Mouse (Mus musculus): ENCODE measurements around the gene Dnajc17. TPM values are rescaled to one million over a fixed set of nuclear protein-coding genes. Genes with fewer than 3 reads are reported as not detected.
A peak's percentile ranks its signal among the peaks of the same experiment; 100 is the strongest.

Gene Dnajc17
- total and polyA plus RNA-seq, 2 experiments from 2014 or later, result 22.1 to 24.5 TPM

DNA sequence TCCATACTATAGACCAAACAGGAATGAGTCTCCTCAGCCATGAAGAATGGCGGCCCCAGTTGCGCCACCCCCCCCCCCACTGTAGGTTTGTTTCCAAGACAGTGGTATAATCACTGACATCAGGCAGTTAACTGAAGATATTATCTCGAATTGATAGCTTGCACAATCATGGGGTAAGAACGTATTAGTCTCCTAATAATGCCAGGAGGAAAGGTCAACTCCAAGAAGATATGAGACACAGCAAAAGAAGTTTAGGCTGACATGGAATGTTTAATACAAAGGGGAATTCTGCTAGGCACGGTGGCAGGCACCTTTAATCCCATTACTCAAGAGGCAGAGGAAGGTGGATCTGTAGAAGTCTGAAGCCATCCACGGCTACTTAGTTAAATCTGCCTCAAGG, 62.2 kb downstream of the Dnajc17 start:
- Histone ChIP-seq H3K9me3 (ENCODE audit: low read length) (no peaks in the 10 kb centered on the region), H3K27ac (ENCODE audit: low read depth, low read length) (no peak overlapping the region), H3K27me3 (ENCODE audit: insufficient read depth, low read length) (no peaks in the 10 kb centered on the region), H3K4me3 (ENCODE audit: low read depth, low read length) (no peak overlapping the region), H3K4me2 (ENCODE audit: low read depth, low read length, poor library complexity, severe bottlenecking) (no peak overlapping the region), H3K36me3 (ENCODE audit: insufficient read depth, low read length) (peaks cover 65% of the 10 kb centered on the region), H3K4me1 (ENCODE audit: insufficient read depth, low read length) (no peaks in the 10 kb centered on the region), H3K9ac (replicated peaks; ENCODE audit: low read length, poor library complexity, severe bottlenecking) (no peak overlapping the region)
- ATAC-seq (ENCODE audit: low FRiP score) (no peak), DNase-seq (ENCODE audit: low spot score) (no peak)
- 74% methylated on average over 6 of the region's 6 CpGs for WGBS
- TF ChIP-seq CTCF (IDR thresholded peaks at IDR 0.05), result no peak

DNA sequence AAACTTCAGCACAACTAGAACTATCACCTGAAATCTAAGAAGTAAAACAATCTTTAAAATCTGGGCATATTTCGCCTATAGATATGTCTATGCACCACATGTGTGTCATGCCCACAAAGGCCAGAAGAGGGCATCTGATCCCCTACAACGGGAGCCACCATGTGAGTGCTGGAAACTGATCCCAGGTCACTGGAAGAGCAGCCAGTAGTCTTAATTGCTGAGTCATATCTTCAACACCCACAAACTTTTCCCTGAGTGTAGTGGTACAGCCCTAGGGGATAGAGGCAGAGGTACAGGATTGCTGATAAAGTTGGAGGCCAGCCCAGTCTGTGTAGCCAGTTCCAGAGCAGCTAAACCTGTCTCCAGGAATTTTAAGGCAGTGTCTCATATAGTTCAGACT, 63.4 kb downstream of the Dnajc17 start:
- peaks cover 60% of the 10 kb centered on the region for H3K36me3 ChIP-seq (ENCODE audit: insufficient read depth, low read length)
- no peaks in the 10 kb centered on the region for H3K9me3 ChIP-seq (ENCODE audit: low read length)
- ATAC-seq (ENCODE audit: low FRiP score) (no peak), DNase-seq (ENCODE audit: low spot score) (no peak)
- peak; percentile 41 for TF ChIP-seq CTCF (IDR thresholded peaks at IDR 0.05)
- H3K9ac ChIP-seq (replicated peaks; ENCODE audit: low read length, poor library complexity, severe bottlenecking), result no peak overlapping the region
- H3K4me3 ChIP-seq (ENCODE audit: low read depth, low read length), result no peak overlapping the region
- no peak overlapping the region for H3K27ac ChIP-seq (ENCODE audit: low read depth, low read length)
- WGBS, result 94% methylated on average over 2 of the region's 2 CpGs
- no peaks in the 10 kb centered on the region for H3K4me1 ChIP-seq (ENCODE audit: insufficient read depth, low read length)
- no peaks in the 10 kb centered on the region for H3K27me3 ChIP-seq (ENCODE audit: insufficient read depth, low read length)
- H3K4me2 ChIP-seq (ENCODE audit: low read depth, low read length, poor library complexity, severe bottlenecking), result no peak overlapping the region

GRCm38 (mm10) chr2:119136346-119136898, 72.2 kb downstream of the Dnajc17 start:
- no peak overlapping the region for H3K4me3 ChIP-seq (ENCODE audit: low read depth, low read length)
- no peaks in the 10 kb centered on the region for H3K9me3 ChIP-seq (ENCODE audit: low read length)
- ATAC-seq (ENCODE audit: low FRiP score), result no peak
- H3K27ac ChIP-seq (ENCODE audit: low read depth, low read length), result no peak overlapping the region
- no peak for TF ChIP-seq CTCF (IDR thresholded peaks at IDR 0.05)
- H3K4me2 ChIP-seq (ENCODE audit: low read depth, low read length, poor library complexity, severe bottlenecking), result no peak overlapping the region
- WGBS, result 90% methylated on average over 5 of the region's 5 CpGs
- H3K27me3 ChIP-seq (ENCODE audit: insufficient read depth, low read length), result no peaks in the 10 kb centered on the region
- no peak for DNase-seq (ENCODE audit: low spot score)
- peaks cover 35% of the 10 kb centered on the region for H3K36me3 ChIP-seq (ENCODE audit: insufficient read depth, low read length)
- no peak overlapping the region for H3K9ac ChIP-seq (replicated peaks; ENCODE audit: low read length, poor library complexity, severe bottlenecking)
- H3K4me1 ChIP-seq (ENCODE audit: insufficient read depth, low read length), result no peaks in the 10 kb centered on the region

Other genes starting within 250 kb of the Dnajc17 start
- 26.5 and 44.7 TPM in 2 replicates for gene Ccdc32, start 179.4 kb downstream of the Dnajc17 start, total RNA-seq (2014; rRNA removed)
- gene Ccdc32, start 179.4 kb downstream of the Dnajc17 start, polyA plus RNA-seq (2015; fragmentation: Nextera tagmentation; extraction: Ambion mirVana), result 49.4 and 51.8 TPM in 2 replicates
- gene Rpusd2, start 174.0 kb downstream of the Dnajc17 start, total RNA-seq (2014; rRNA removed), result 10.1 and 10.2 TPM in 2 replicates
- gene Rpusd2, start 174.0 kb downstream of the Dnajc17 start, polyA plus RNA-seq (2015; fragmentation: Nextera tagmentation; extraction: Ambion mirVana), result 2.9 and 3.2 TPM in 2 replicates
- 1.5 and 2.3 TPM in 2 replicates for gene Knl1, start 161.7 kb downstream of the Dnajc17 start, total RNA-seq (2014; rRNA removed)
- gene Knl1, start 161.7 kb downstream of the Dnajc17 start, polyA plus RNA-seq (2015; fragmentation: Nextera tagmentation; extraction: Ambion mirVana), result 1.9 and 3.7 TPM in 2 replicates
- 0.22 and 0.66 TPM in 2 replicates for gene Rad51, start 96.0 kb downstream of the Dnajc17 start, total RNA-seq (2014; rRNA removed)
- gene Rad51, start 96.0 kb downstream of the Dnajc17 start, polyA plus RNA-seq (2015; fragmentation: Nextera tagmentation; extraction: Ambion mirVana), result 3.9 and 5.9 TPM in 2 replicates
- 34.8 and 37.2 TPM in 2 replicates for gene Rmdn3, start 51.8 kb downstream of the Dnajc17 start, total RNA-seq (2014; rRNA removed)
- gene Rmdn3, start 51.8 kb downstream of the Dnajc17 start, polyA plus RNA-seq (2015; fragmentation: Nextera tagmentation; extraction: Ambion mirVana), result 38.8 and 43.1 TPM in 2 replicates
- 11.0 and 15.9 TPM in 2 replicates for gene Gchfr, start 41.0 kb downstream of the Dnajc17 start, total RNA-seq (2014; rRNA removed)
- 9.9 and 12.0 TPM in 2 replicates for gene Gchfr, start 41.0 kb downstream of the Dnajc17 start, polyA plus RNA-seq (2015; fragmentation: Nextera tagmentation; extraction: Ambion mirVana)
- 0.05 TPM in 1 of 2 replicates, not detected in the other for gene Gm14137, start 34.3 kb downstream of the Dnajc17 start, total RNA-seq (2014; rRNA removed)
- 0.32 and 0.47 TPM in 2 replicates for gene Gm14137, start 34.3 kb downstream of the Dnajc17 start, polyA plus RNA-seq (2015; fragmentation: Nextera tagmentation; extraction: Ambion mirVana)
- gene Zfyve19, start 178 bp downstream of the Dnajc17 start, total RNA-seq (2014; rRNA removed), result 30.5 and 44.0 TPM in 2 replicates
- 52.0 and 57.3 TPM in 2 replicates for gene Zfyve19, start 178 bp downstream of the Dnajc17 start, polyA plus RNA-seq (2015; fragmentation: Nextera tagmentation; extraction: Ambion mirVana)
- not detected in 2 replicates for gene Ppp1r14d, start 21.1 kb upstream of the Dnajc17 start, total RNA-seq (2014; rRNA removed)
- not detected in 2 replicates for gene Ppp1r14d, start 21.1 kb upstream of the Dnajc17 start, polyA plus RNA-seq (2015; fragmentation: Nextera tagmentation; extraction: Ambion mirVana)
- 1.3 and 1.9 TPM in 2 replicates for gene Spint1, start 28.6 kb upstream of the Dnajc17 start, total RNA-seq (2014; rRNA removed)
- 0.93 and 1.1 TPM in 2 replicates for gene Spint1, start 28.6 kb upstream of the Dnajc17 start, polyA plus RNA-seq (2015; fragmentation: Nextera tagmentation; extraction: Ambion mirVana)
- 24.5 and 32.7 TPM in 2 replicates for gene Rhov, start 62.5 kb upstream of the Dnajc17 start, total RNA-seq (2014; rRNA removed)
- 37.7 and 43.7 TPM in 2 replicates for gene Rhov, start 62.5 kb upstream of the Dnajc17 start, polyA plus RNA-seq (2015; fragmentation: Nextera tagmentation; extraction: Ambion mirVana)
- gene Vps18, start 79.9 kb upstream of the Dnajc17 start, total RNA-seq (2014; rRNA removed), result 30.1 and 36.9 TPM in 2 replicates
- gene Vps18, start 79.9 kb upstream of the Dnajc17 start, polyA plus RNA-seq (2015; fragmentation: Nextera tagmentation; extraction: Ambion mirVana), result 21.4 and 21.6 TPM in 2 replicates
- gene Dll4, start 117.0 kb upstream of the Dnajc17 start, total RNA-seq (2014; rRNA removed), result 3.9 TPM in 2 replicates
- gene Dll4, start 117.0 kb upstream of the Dnajc17 start, polyA plus RNA-seq (2015; fragmentation: Nextera tagmentation; extraction: Ambion mirVana), result 2.3 and 2.6 TPM in 2 replicates
- 9.5 and 18.7 TPM in 2 replicates for gene Chac1, start 142.4 kb upstream of the Dnajc17 start, total RNA-seq (2014; rRNA removed)
- 10.2 and 13.5 TPM in 2 replicates for gene Chac1, start 142.4 kb upstream of the Dnajc17 start, polyA plus RNA-seq (2015; fragmentation: Nextera tagmentation; extraction: Ambion mirVana)

Data from midbrain, postnatal 0 days (tissue).